Mouse (Mus musculus) kidney, postnatal 4 days (tissue): ENCODE data around the gene Ncbp2.

Source experiments
- DNase-seq, 2 experiments: peaks; one replicate each; pipeline ENCODE4 v3.0.0; 2021; ENCODE audit warnings: mixed read lengths in 2 of 2

Ncbp2 gene

DNA sequence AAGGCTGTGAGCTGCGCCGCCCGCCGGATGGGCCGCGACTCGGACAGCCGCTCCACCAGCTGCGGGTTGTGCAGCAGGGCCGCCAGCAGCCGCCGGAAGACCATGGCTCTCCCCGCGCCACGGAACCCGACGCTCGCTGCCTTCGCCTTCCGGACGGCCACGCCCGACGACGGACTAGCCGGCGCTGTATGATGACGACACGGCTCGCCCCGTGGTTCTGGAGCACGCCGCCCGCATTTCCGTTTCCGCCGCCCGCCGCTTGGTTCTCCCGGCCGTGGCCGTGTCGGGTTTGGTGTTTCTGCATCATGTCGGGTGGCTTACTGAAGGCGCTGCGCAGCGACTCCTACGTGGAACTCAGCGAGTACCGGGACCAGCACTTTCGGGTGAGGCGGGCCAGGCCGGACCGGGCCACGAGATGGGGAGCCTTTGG is at the start of gene Ncbp2, which contains the start of gene 0610012G03Rik:
Ncbp2 (plus strand) TSS at position 169 of the 430 bp plus-strand sequence.
0610012G03Rik (minus strand) TSS at position 150 of the 430 bp plus-strand sequence.
- peak; percentile 98 for DNase-seq

- no peak for DNase-seq
These were observed 49.6 kb upstream of the Ncbp2 start for GRCm38 (mm10) chr16:31898546-31899326.

DNA sequence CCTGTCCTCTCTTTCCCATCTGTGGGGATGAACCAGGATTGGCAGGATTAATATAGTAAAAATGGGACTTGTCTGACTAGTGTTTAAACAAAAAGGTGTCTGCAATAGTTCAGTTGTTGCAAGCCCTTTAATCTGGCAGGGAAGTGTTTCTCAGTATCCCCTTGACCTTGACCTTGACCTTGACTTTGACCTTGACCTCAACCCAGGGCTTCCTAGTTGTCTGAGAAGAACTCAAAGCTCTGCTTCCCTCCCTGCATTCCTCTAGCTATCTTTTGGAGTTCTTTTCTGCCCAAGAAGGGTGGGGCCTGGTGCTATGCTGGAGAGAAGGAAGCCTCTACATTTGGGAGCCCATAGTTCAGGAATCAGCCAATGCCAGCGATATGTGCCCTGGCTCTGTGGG is 46.4 kb upstream of the Ncbp2 start:
- no peak for DNase-seq

- no peak for DNase-seq
These were observed 45.1 kb upstream of the Ncbp2 start for GRCm38 (mm10) chr16:31903239-31903638.

- DNase-seq = no peak
These were observed 43.0 kb upstream of the Ncbp2 start for GRCm38 (mm10) chr16:31905331-31905730.

- peak in 1 of 2 experiments; percentile 24 for DNase-seq
These were observed 42.2 kb upstream of the Ncbp2 start for GRCm38 (mm10) chr16:31905891-31906825.

- peak; percentile 64 to 72 for DNase-seq
These were observed 41.4 kb upstream of the Ncbp2 start for GRCm38 (mm10) chr16:31906896-31907295.

DNA sequence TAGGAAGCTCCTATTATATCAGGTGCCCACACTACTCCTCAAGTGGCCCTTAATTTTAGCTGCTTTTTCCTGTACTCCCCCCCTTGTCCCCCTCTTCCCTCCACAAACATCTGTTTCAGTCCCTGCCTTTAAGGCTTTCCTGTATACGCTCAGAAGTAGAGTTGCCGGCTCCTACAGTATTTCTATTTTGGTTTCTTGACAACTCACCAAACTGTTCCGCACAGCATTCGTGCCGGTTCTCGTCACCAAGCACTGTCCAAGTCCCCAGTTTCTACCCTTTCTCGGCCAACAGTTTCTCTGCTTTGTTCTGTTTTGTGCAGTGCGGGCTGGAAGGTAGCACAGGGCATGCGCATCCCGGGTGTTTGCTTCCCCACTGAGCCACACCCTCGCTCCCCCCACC is 39.4 kb upstream of the Ncbp2 start:
- no peak for DNase-seq

- peak in 1 of 2 experiments; percentile 27 for DNase-seq
These were observed 37.9 kb upstream of the Ncbp2 start for GRCm38 (mm10) chr16:31910281-31910847.

GRCm38 (mm10) chr16:31917776-31918175 is 30.5 kb upstream of the Ncbp2 start:
- DNase-seq = no peak

- DNase-seq = peak; percentile 86 to 88
These were observed 30.0 kb upstream of the Ncbp2 start for GRCm38 (mm10) chr16:31918248-31918724.

- no peak for DNase-seq
These were observed 23.9 kb upstream of the Ncbp2 start for GRCm38 (mm10) chr16:31924368-31924767.

GRCm38 (mm10) chr16:31926091-31926490 is 22.2 kb upstream of the Ncbp2 start:
- DNase-seq = peak in 1 of 2 experiments; percentile 16

DNA sequence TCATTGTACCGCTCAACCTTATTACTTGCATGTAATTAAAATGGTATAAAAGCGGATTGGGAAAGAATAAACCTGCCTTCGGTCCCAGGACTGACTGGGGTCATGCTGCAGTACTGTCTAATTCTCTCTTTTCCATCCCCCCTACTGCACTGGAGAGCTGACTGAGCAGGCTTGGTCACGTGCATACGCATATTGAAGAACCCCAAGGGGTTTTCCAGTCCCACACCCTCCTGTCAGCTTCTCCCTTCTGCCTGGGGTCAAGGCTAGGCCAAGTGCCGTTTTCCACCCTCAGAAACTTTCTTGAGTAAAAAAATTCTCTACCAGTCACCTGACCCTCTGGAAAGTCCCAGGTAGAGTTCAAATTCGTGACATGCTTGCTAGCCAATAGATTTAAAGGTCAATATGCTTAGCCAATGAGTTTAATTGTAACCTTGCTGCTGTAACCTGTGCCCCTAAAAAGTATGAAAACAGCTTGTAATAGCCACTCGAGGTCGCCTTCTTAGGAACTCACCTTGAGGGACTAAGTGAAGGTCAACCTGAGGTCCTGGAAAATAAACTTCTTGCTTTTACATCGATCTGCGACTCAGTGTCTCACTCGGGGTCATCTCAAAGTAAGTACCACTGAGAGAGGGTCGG is 21.6 kb upstream of the Ncbp2 start:
- no peak for DNase-seq

DNA sequence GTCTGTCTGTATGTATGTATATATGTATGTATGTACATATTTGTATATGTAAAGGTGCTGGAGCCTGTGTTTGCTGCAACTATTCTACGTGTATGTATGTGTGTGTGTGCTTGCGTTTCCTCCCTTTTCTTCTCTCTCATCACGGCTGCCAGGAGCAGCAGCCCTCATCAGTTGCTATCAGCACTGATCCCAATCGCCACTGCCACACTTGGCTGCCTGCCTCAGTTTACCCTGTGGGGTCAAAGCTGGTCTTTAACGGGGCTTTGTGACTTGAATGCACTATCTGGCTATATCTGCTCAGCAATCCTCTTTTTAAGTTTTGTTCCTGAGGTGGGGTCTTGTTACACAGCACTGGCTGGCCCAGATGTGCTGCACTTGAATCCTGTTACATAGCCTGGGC is 20.9 kb upstream of the Ncbp2 start:
- DNase-seq = no peak

DNA sequence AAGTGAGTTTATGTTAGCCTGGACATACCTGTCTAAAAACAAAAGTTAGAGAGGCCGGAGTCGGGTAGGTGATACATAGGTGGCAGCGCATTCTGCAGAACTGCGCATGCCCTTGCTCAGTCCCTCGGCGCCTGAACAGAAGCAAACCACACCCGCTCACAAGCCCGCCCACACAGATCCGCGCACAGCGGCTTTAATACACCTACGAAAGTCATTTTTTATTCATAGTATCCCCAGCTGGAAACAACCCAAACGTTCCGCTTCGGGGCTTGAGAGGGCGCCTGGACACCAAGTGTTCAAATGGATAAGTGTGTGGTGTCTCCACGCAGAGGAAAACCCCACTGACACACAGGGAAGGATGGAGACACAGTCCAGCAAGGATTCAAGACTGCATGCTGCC is 17.0 kb upstream of the Ncbp2 start:
- DNase-seq = peak in 1 of 2 experiments; percentile 22

DNA sequence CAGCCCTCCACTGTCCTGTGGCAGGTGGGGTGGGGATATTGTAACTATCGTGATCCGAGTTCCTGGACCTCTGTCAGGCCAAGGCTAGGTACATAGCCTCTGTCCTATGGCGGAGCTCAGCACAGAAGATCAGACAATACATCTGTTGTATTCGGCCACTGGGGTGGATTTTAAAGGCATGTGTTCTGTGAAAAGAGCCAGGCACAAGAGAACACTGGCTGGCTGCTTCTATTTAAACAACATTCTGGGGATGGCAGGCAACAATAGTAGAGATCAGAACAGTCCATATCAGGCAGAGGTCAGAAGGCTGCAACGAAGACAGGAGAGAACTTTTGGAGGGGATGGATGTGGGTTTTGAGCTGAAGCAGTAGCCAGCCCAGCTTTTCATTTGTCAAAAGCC is 16.1 kb upstream of the Ncbp2 start:
- DNase-seq = no peak

- DNase-seq = peak; percentile 89 to 94
These were observed 15.2 kb upstream of the Ncbp2 start for GRCm38 (mm10) chr16:31932840-31933697.

DNA sequence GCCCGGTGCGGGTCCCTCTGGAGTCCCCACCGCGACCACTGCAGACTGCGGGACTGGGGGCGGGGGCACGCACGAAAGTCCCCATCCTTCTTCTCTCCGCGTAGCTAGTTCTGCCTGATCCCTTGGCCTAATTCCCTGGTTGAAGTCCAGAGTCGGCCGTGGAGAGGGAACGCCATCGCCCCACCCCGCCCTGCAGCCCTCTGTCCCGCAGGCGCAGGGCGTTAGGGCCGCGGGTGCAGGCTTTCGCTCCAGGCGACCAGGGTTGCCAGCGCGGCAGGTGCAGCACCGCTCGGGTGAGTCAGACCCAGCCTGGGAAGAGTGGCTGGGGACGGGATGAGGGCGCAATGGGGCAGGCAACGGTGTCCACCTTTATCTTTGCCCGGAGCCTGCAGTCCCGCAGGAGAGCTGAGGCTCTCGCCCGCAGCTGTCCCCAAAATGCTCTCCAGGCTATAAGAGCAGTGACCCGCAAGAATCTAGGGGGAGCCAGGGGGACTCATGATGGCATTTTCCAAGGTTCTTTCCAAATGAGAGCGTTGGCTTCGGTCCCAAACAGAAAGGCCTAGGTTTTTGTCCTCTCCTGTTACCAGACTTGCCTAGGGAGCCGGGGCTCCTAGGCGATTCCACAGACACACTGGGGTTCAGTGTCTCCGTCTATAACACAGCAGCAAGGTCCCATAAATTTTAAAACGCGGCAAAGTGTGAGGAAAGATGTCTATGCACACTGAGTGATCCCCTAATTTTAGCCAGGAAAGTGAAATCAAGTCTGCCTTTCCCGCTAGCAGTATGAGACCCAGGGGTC is 14.4 kb upstream of the Ncbp2 start, which contains the start of gene Pigz:
Pigz (plus strand) TSS at position 101 of the 799 bp plus-strand sequence.
- peak; percentile 50 to 65 for DNase-seq

DNA sequence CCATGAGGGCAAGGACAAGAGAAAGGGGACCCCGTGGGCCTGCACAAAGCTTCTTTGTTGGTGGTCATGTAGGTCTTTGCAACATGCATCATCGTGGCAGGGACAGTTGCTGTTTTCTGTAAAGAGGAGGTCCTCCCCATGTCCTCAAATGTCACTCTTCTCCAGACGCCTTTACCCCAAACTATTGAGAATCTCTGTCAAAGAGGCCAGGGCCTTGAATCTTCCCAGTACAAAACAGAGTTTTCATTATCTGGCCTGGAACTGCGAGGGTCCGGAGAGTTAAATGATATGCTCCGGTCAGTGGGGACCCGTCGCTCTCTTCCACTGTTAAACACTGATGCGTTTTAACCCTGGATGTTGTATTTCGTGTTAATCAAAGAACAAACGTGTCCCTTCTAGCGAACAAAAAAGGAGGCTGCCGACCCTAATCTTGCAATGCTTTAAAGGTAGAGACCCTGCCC is 13.7 kb upstream of the Ncbp2 start:
- DNase-seq = no peak
